Mouse (Mus musculus): Measurements from ENCODE around the gene Stat2. TPM values are rescaled to one million over a fixed set of nuclear protein-coding genes. Genes with fewer than 3 reads are reported as not detected.

The Stat2 gene
- 22.9 TPM for polyA plus RNA-seq (2015; fragmentation: Illumina TruSeq; extraction: RNeasy Lipid Tissue Mini Kit (QIAGEN cat#74804); ENCODE audit: low read depth, low replicate concordance)

GRCm38 (mm10) chr10:128270287-128270841 is at the start of gene Stat2:
Stat2 (plus strand) TSS chr10:128270559.

GRCm38 (mm10) chr10:128225538-128225937 is 44.8 kb upstream of the Stat2 start, which contains the start of gene Mip:
Mip (plus strand) TSS chr10:128225838.

GRCm38 (mm10) chr10:128231697-128232419 is 38.5 kb upstream of the Stat2 start, which contains the start of gene Timeless:
Timeless (plus strand) TSS chr10:128232065.

GRCm38 (mm10) chr10:128253677-128254255 is 16.6 kb upstream of the Stat2 start, which contains the start of gene Apon:
Apon (plus strand) TSS chr10:128254096.

GRCm38 (mm10) chr10:128268371-128268770 is 2.0 kb upstream of the Stat2 start, which contains the start of gene Apof:
Apof (plus strand) TSS chr10:128268671.

GRCm38 (mm10) chr10:128298702-128299171 is 28.4 kb downstream of the Stat2 start, which contains the start of gene Il23a:
Il23a (minus strand) TSS chr10:128298752.

GRCm38 (mm10) chr10:128303126-128304021 is 33.0 kb downstream of the Stat2 start, which contains the start of gene Pan2:
Pan2 (plus strand) TSS chr10:128303335.

GRCm38 (mm10) chr10:128322141-128323108 is 52.1 kb downstream of the Stat2 start, which contains the start of gene Cnpy2:
Cnpy2 (plus strand) TSS chr10:128322459.

GRCm38 (mm10) chr10:128337306-128338181 is 67.2 kb downstream of the Stat2 start, which contains the start of gene Cs:
Cs (plus strand) TSS chr10:128337734.

Other genes starting within 250 kb of the Stat2 start
- gene Naca, start 235.0 kb upstream of the Stat2 start, polyA plus RNA-seq (2015; fragmentation: Illumina TruSeq; extraction: RNeasy Lipid Tissue Mini Kit (QIAGEN cat#74804); ENCODE audit: low read depth, low replicate concordance) = 731 TPM
- gene Ptges3, start 211.6 kb upstream of the Stat2 start, polyA plus RNA-seq (2015; fragmentation: Illumina TruSeq; extraction: RNeasy Lipid Tissue Mini Kit (QIAGEN cat#74804); ENCODE audit: low read depth, low replicate concordance) = 153 TPM
- 1,953 TPM for gene Atp5b, start 187.3 kb upstream of the Stat2 start, polyA plus RNA-seq (2015; fragmentation: Illumina TruSeq; extraction: RNeasy Lipid Tissue Mini Kit (QIAGEN cat#74804); ENCODE audit: low read depth, low replicate concordance)
- gene Baz2a, start 179.0 kb upstream of the Stat2 start, polyA plus RNA-seq (2015; fragmentation: Illumina TruSeq; extraction: RNeasy Lipid Tissue Mini Kit (QIAGEN cat#74804); ENCODE audit: low read depth, low replicate concordance) = 20.7 TPM
- 11.2 TPM for gene Rbms2, start 90.3 kb upstream of the Stat2 start, polyA plus RNA-seq (2015; fragmentation: Illumina TruSeq; extraction: RNeasy Lipid Tissue Mini Kit (QIAGEN cat#74804); ENCODE audit: low read depth, low replicate concordance)
- 39.5 TPM for gene Gls2, start 76.1 kb upstream of the Stat2 start, polyA plus RNA-seq (2015; fragmentation: Illumina TruSeq; extraction: RNeasy Lipid Tissue Mini Kit (QIAGEN cat#74804); ENCODE audit: low read depth, low replicate concordance)
- 11.4 TPM for gene Spryd4, start 58.8 kb upstream of the Stat2 start, polyA plus RNA-seq (2015; fragmentation: Illumina TruSeq; extraction: RNeasy Lipid Tissue Mini Kit (QIAGEN cat#74804); ENCODE audit: low read depth, low replicate concordance)
- gene Mip, start 44.7 kb upstream of the Stat2 start, polyA plus RNA-seq (2015; fragmentation: Illumina TruSeq; extraction: RNeasy Lipid Tissue Mini Kit (QIAGEN cat#74804); ENCODE audit: low read depth, low replicate concordance) = not detected
- gene Timeless, start 38.5 kb upstream of the Stat2 start, polyA plus RNA-seq (2015; fragmentation: Illumina TruSeq; extraction: RNeasy Lipid Tissue Mini Kit (QIAGEN cat#74804); ENCODE audit: low read depth, low replicate concordance) = 4.7 TPM
- not detected for gene Apon, start 16.5 kb upstream of the Stat2 start, polyA plus RNA-seq (2015; fragmentation: Illumina TruSeq; extraction: RNeasy Lipid Tissue Mini Kit (QIAGEN cat#74804); ENCODE audit: low read depth, low replicate concordance)
- gene Apof, start 1.9 kb upstream of the Stat2 start, polyA plus RNA-seq (2015; fragmentation: Illumina TruSeq; extraction: RNeasy Lipid Tissue Mini Kit (QIAGEN cat#74804); ENCODE audit: low read depth, low replicate concordance) = not detected
- 0.46 TPM for gene Il23a, start 28.2 kb downstream of the Stat2 start, polyA plus RNA-seq (2015; fragmentation: Illumina TruSeq; extraction: RNeasy Lipid Tissue Mini Kit (QIAGEN cat#74804); ENCODE audit: low read depth, low replicate concordance)
- 13.7 TPM for gene Pan2, start 32.8 kb downstream of the Stat2 start, polyA plus RNA-seq (2015; fragmentation: Illumina TruSeq; extraction: RNeasy Lipid Tissue Mini Kit (QIAGEN cat#74804); ENCODE audit: low read depth, low replicate concordance)
- 94.6 TPM for gene Cnpy2, start 51.9 kb downstream of the Stat2 start, polyA plus RNA-seq (2015; fragmentation: Illumina TruSeq; extraction: RNeasy Lipid Tissue Mini Kit (QIAGEN cat#74804); ENCODE audit: low read depth, low replicate concordance)
- gene Cs, start 67.2 kb downstream of the Stat2 start, polyA plus RNA-seq (2015; fragmentation: Illumina TruSeq; extraction: RNeasy Lipid Tissue Mini Kit (QIAGEN cat#74804); ENCODE audit: low read depth, low replicate concordance) = 216 TPM
- gene Coq10a, start 98.4 kb downstream of the Stat2 start, polyA plus RNA-seq (2015; fragmentation: Illumina TruSeq; extraction: RNeasy Lipid Tissue Mini Kit (QIAGEN cat#74804); ENCODE audit: low read depth, low replicate concordance) = 67.8 TPM
- gene Ankrd52, start 106.6 kb downstream of the Stat2 start, polyA plus RNA-seq (2015; fragmentation: Illumina TruSeq; extraction: RNeasy Lipid Tissue Mini Kit (QIAGEN cat#74804); ENCODE audit: low read depth, low replicate concordance) = 25.4 TPM
- gene Slc39a5, start 130.7 kb downstream of the Stat2 start, polyA plus RNA-seq (2015; fragmentation: Illumina TruSeq; extraction: RNeasy Lipid Tissue Mini Kit (QIAGEN cat#74804); ENCODE audit: low read depth, low replicate concordance) = 0.57 TPM
- gene Nabp2, start 140.9 kb downstream of the Stat2 start, polyA plus RNA-seq (2015; fragmentation: Illumina TruSeq; extraction: RNeasy Lipid Tissue Mini Kit (QIAGEN cat#74804); ENCODE audit: low read depth, low replicate concordance) = 120 TPM
- 73.7 TPM for gene Rnf41, start 141.1 kb downstream of the Stat2 start, polyA plus RNA-seq (2015; fragmentation: Illumina TruSeq; extraction: RNeasy Lipid Tissue Mini Kit (QIAGEN cat#74804); ENCODE audit: low read depth, low replicate concordance)
- 140 TPM for gene Smarcc2, start 188.7 kb downstream of the Stat2 start, polyA plus RNA-seq (2015; fragmentation: Illumina TruSeq; extraction: RNeasy Lipid Tissue Mini Kit (QIAGEN cat#74804); ENCODE audit: low read depth, low replicate concordance)
- 1,213 TPM for gene Myl6, start 223.6 kb downstream of the Stat2 start, polyA plus RNA-seq (2015; fragmentation: Illumina TruSeq; extraction: RNeasy Lipid Tissue Mini Kit (QIAGEN cat#74804); ENCODE audit: low read depth, low replicate concordance)
- 33.8 TPM for gene Myl6b, start 228.1 kb downstream of the Stat2 start, polyA plus RNA-seq (2015; fragmentation: Illumina TruSeq; extraction: RNeasy Lipid Tissue Mini Kit (QIAGEN cat#74804); ENCODE audit: low read depth, low replicate concordance)